Mouse (Mus musculus) embryonic fibroblast, embryonic 13.5 days (primary cell): Measurements from ENCODE around the gene Fam69a. TPM values are rescaled to one million over a fixed set of nuclear protein-coding genes. Genes with fewer than 3 reads are reported as not detected.
"Not testable (repeated sequence)": the region's sequence is repeated elsewhere in the genome, so short reads cannot be mapped to it uniquely, and the experiment has no call there.

ENCODE experiments used
- H3K27ac ChIP-seq: 2 replicates; pipeline ENCODE4 v1.5.1; 2012; ENCODE audit warnings: low read length, control low read depth, inconsistent platforms; ENCODE audit not compliant: insufficient read depth
- H3K4me1 ChIP-seq: 2 replicates; pipeline ENCODE4 v1.6.1; 2011; ENCODE audit warnings: low read length; ENCODE audit not compliant: control insufficient read depth, insufficient read depth
- H3K4me3 ChIP-seq: 2 replicates; pipeline ENCODE4 v1.5.1; 2011; ENCODE audit warnings: mild to moderate bottlenecking, control low read depth, low read length; ENCODE audit not compliant: insufficient read depth
- CTCF ChIP-seq: IDR thresholded peaks from 2 replicates; pipeline ENCODE4 v1.5.1; 2011; ENCODE audit warnings: mild to moderate bottlenecking, control low read depth, low read length, moderate library complexity, borderline replicate concordance; ENCODE audit not compliant: insufficient read depth
- POLR2A ChIP-seq: IDR thresholded peaks from 2 replicates; pipeline ENCODE4 v1.6.1; 2011; ENCODE audit warnings: low read depth, mild to moderate bottlenecking, control low read depth, low read length, moderate library complexity
- polyA plus RNA-seq: library from polyadenylated mRNA; stranded (reverse); fragments of >200 nt; gene quantifications from 2 replicates; pipeline ENCODE4 v1.2.4, GENCODE M21; 2011; ENCODE audit warnings: low read depth; ENCODE audit not compliant: missing spikeins, insufficient read length

The Fam69a gene
- polyA plus RNA-seq, 1 experiment = 15.4 TPM

DNA sequence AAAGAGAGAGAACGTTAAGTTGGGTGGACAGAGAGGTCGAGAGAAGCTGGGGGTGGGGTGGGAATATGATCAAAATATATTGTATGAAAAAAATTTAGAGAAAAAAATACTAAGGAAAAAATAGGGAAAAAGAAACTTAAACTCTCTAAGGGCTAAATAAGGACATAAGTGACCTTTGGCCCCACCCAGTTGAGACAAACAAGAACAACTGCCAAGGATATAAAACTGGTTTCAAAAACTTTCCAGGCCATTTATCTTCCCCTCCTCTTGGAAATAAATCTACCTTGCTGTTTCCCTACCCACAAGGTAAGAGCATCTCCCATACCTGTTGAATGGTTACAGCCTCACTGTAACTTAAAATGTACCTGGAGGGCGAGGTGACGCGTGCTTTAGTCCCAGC is 2.9 kb downstream of the Fam69a start:
- H3K27ac ChIP-seq = no peak overlapping the region
- H3K4me3 ChIP-seq = no peak overlapping the region
- TF ChIP-seq POLR2A (no peak), CTCF (no peak)
- H3K4me1 ChIP-seq = no peaks in the 10 kb centered on the region

- no peaks in the 10 kb centered on the region for H3K4me1 ChIP-seq
- no peak for TF ChIP-seq POLR2A
- no peak for TF ChIP-seq CTCF
- no peak overlapping the region for H3K4me3 ChIP-seq
- no peak overlapping the region for H3K27ac ChIP-seq
Observed at GRCm38 (mm10) chr5:107982016-107982415, 4.9 kb downstream of the Fam69a start.

- no peak overlapping the region for H3K4me3 ChIP-seq
- TF ChIP-seq CTCF (no peak), POLR2A (no peak)
- no peaks in the 10 kb centered on the region for H3K4me1 ChIP-seq
- no peak overlapping the region for H3K27ac ChIP-seq
Observed at GRCm38 (mm10) chr5:107979901-107980300, 7.0 kb downstream of the Fam69a start.

GRCm38 (mm10) chr5:107978289-107979035 is 8.4 kb downstream of the Fam69a start:
- Histone ChIP-seq H3K4me3 (no peak overlapping the region), H3K27ac (no peak overlapping the region), H3K4me1 (no peaks in the 10 kb centered on the region)
- TF ChIP-seq CTCF = no peak
- TF ChIP-seq POLR2A = no peak

GRCm38 (mm10) chr5:107977640-107978288 is 9.1 kb downstream of the Fam69a start:
- no peaks in the 10 kb centered on the region; the same call in 1 of the 2 replicates for H3K4me1 ChIP-seq
- H3K27ac ChIP-seq = no peak overlapping the region
- TF ChIP-seq POLR2A (no peak), CTCF (no peak)
- H3K4me3 ChIP-seq = no peak overlapping the region

DNA sequence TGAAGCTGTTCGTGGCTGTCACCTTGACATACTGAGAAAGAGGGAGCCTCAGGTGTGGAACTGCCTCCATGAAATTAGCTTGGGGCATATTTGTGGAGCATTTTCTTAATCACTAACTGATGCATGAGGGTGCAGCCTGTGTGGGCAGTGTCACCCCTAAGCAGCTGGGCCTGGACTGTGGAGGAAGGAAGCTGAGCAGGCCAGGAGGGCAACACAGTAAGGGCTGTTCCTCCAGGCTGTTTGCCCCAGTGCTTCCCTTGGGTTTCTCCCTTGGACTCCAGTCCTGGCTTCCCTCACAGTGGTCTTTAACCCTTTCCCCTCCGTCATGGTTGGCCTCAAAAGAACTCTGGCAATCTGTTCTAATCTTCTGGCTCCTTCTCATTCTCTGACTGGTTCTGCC is 13.6 kb downstream of the Fam69a start:
- Histone ChIP-seq H3K4me1 (no peaks in the 10 kb centered on the region; the same call in 1 of the 2 replicates), H3K27ac (no peak overlapping the region), H3K4me3 (no peak overlapping the region)
- no peak for TF ChIP-seq CTCF
- TF ChIP-seq POLR2A = no peak

GRCm38 (mm10) chr5:107972444-107973272 is 14.2 kb downstream of the Fam69a start:
- Histone ChIP-seq H3K4me3 (no peak overlapping the region), H3K4me1 (no peaks in the 10 kb centered on the region; the same call in 1 of the 2 replicates), H3K27ac (no peak overlapping the region)
- TF ChIP-seq CTCF (no peak), POLR2A (no peak)

GRCm38 (mm10) chr5:107971069-107971468 is 15.8 kb downstream of the Fam69a start:
- Histone ChIP-seq H3K4me3 (no peak overlapping the region), H3K27ac (no peak overlapping the region), H3K4me1 (no peaks in the 10 kb centered on the region; the same call in none of the 2 replicates)
- TF ChIP-seq POLR2A (no peak), CTCF (no peak)

DNA sequence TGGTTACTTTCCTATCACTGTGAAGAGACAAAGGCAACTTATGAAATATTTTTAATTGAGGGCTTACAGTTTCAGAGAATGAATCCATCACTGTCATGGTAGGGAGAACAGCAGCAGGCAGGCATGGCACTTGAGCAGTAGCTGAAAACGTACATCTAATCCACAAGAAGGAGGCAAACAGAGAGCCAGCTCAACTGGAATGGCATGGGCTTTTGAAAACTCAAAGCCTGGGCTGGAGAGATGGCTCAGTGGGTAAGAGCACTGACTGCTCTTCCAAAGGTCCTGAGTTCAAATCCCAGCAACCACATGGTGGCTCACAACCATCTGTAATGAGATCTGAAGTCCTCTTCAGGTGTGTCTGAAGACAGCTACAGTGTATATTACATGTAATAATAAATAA is 17.1 kb downstream of the Fam69a start:
- not testable (repeated sequence) for H3K4me3 ChIP-seq, H3K4me1 ChIP-seq, H3K27ac ChIP-seq
